Mouse (Mus musculus): ENCODE measurements around the gene Oxa1l.

GRCm38 (mm10) chr14:54390843-54391242 is 30.2 kb downstream of the Oxa1l start:
- TF ChIP-seq CTCF (conservative IDR thresholded peaks at IDR 0.05; ENCODE audit: insufficient read depth, insufficient read length, low read depth, low read length) (no peak), POLR2A (IDR thresholded peaks at IDR 0.05; ENCODE audit: low read depth, low read length) (no peak)

All from kidney, adult 2 months (tissue).